Mouse (Mus musculus): ENCODE results near the gene Adamts20.

Gene Adamts20

DNA sequence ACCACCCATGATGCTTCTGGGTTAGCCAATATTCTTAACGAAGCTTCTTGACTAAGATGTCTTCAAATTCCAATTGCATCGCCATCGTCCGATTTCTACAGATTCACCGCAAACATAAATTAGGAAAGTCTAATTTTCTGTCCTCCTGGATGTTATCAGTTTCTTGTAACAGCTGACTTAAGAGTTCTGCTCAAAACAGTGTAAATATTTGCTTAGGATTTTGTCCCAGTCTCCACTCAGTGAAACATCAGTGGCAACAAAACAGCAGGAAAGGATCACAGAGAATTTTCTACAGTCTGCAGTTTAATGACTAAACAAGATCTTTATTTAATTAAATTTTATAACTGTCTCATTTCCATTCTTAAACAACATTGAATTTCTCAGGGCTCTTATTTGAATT lies 218.5 kb downstream of the Adamts20 start:
- no peak for DNase-seq

DNA sequence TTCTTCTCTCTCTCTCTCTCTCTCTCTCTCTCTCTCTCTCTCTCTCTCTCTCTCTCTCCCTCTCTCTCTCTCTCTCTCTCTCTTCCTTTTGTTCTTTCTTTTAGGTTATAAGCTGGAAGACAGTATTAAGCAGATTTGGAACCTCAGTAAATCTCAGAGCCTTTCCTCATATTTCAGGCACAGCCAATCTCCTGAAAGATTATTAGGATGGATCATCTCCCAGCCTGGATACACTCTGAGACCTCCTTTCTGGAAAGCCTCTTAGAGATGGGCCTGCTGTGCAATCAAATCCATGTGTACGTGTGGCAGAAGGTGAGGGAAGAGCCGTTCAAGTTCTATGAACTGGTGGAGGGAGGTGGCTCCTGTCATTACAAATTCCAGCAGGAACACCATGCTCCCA lies 220.9 kb downstream of the Adamts20 start:
- DNase-seq: no peak

GRCm38 (mm10) chr15:94242133-94242532 lies 223.1 kb downstream of the Adamts20 start:
- no peak for DNase-seq

GRCm38 (mm10) chr15:94239637-94240036 lies 225.6 kb downstream of the Adamts20 start:
- DNase-seq: peak in 1 of 2 experiments; percentile 34

GRCm38 (mm10) chr15:94239127-94239526 lies 226.1 kb downstream of the Adamts20 start:
- DNase-seq: no peak

- DNase-seq: no peak
These were observed 227.0 kb downstream of the Adamts20 start for GRCm38 (mm10) chr15:94238058-94238876.

DNA sequence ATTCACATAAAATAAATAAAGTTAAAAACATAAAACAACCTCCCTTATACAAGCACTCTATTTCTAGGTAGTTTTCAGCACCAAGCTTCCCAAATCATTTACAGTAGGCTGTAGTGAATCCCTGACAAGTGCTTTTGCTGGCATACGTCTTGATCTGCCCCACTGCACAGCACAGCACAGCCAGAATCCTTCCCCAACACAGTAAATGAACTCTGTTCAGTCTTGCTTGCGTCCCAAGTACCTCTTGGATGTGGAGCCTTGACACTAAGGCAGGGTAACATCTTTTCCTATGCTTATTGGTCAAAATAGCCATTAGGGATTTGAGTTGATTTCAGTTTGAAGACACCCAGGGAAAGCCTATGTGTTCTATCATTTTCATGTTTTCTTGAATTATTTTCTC lies 228.5 kb downstream of the Adamts20 start:
- DNase-seq: no peak

- no peak for DNase-seq
These were observed 229.1 kb downstream of the Adamts20 start for GRCm38 (mm10) chr15:94236121-94236520.

GRCm38 (mm10) chr15:94235190-94235589 lies 230.0 kb downstream of the Adamts20 start:
- no peak for DNase-seq

DNA sequence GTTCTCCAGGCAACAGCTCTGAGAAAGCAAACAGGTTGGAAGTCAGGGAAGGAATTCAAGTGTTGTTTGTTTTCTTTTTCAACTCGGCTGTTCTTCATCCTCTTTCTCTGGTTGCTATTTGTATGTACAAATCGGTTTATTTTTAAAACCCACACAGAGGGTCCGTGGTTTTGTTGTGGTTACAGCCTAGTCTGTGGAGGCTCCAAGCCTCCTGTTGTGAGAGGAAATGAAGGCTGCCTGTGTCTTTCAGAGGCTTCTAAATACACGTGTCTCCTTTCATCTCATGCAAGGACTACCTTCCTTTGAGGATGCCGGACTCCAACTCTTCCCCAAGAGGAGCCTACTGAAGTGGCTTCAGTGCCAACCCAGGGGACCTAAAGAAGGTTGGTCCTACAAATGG lies 234.0 kb downstream of the Adamts20 start:
- DNase-seq: no peak

- DNase-seq: no peak
These were observed 237.8 kb downstream of the Adamts20 start for GRCm38 (mm10) chr15:94227388-94227787.

GRCm38 (mm10) chr15:94223101-94223500 lies 242.1 kb downstream of the Adamts20 start:
- no peak for DNase-seq

- no peak for DNase-seq
These were observed 244.5 kb downstream of the Adamts20 start for GRCm38 (mm10) chr15:94220686-94221085.
